Mouse (Mus musculus) gastrocnemius, adult 18-20 months (tissue): ENCODE data around the gene Zfand5. TPM values are rescaled to one million over a fixed set of nuclear protein-coding genes. Genes with fewer than 3 reads are reported as not detected.
A peak's percentile ranks its signal among the peaks of the same experiment; 100 is the strongest.

Experiments used
- DNase-seq: peaks from one replicate; pipeline ENCODE4 v3.0.0; 2021; ENCODE audit warnings: low spot score
- total RNA-seq, 2 experiments: library from RNA; stranded (reverse); gene quantifications; 2 replicates each; pipeline ENCODE4 v1.2.3; 2021

Gene Zfand5
- total RNA-seq, 2 experiments from 2014 or later, result 249 to 268 TPM

DNA sequence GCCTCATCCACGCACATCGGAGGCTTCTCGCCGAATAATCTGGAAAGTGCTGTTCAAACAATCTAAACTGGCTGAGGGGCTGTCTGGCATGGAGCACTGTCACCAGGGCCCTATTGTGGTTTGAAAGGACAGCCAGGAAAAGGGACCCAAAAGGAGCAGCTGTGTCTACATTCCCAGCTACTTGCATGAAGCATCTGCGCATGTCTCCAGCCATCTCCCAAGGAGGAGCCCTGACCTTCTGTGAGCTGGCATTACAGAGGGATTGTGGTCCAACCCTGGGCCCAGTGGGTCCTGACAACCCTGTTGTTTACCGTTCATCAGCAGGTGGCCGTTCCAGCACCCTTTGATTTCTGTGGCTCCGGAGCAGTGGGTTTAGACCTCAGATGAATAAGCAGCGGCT, 56.9 kb downstream of the Zfand5 start:
- DNase-seq, result no peak

DNA sequence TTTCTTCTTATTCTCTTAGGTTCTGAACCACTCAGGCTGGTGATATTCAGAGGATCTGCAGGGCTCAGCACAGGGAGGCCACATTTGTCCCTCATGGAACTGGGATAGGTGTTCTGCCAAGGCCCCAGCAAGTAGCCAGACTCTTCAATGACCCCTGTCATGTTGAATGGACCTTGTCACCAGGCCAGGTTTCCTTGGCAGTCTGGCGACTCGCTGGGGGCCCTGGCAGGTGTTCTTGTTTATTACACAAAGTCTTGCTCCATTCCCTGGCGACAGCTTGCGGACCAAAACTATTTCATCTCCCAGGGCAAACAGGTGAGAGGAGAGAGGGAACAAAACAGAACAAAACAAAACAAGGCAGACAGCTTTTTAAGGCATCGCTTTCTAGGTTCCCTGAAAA, 57.7 kb downstream of the Zfand5 start:
- peak; percentile 95 for DNase-seq

DNA sequence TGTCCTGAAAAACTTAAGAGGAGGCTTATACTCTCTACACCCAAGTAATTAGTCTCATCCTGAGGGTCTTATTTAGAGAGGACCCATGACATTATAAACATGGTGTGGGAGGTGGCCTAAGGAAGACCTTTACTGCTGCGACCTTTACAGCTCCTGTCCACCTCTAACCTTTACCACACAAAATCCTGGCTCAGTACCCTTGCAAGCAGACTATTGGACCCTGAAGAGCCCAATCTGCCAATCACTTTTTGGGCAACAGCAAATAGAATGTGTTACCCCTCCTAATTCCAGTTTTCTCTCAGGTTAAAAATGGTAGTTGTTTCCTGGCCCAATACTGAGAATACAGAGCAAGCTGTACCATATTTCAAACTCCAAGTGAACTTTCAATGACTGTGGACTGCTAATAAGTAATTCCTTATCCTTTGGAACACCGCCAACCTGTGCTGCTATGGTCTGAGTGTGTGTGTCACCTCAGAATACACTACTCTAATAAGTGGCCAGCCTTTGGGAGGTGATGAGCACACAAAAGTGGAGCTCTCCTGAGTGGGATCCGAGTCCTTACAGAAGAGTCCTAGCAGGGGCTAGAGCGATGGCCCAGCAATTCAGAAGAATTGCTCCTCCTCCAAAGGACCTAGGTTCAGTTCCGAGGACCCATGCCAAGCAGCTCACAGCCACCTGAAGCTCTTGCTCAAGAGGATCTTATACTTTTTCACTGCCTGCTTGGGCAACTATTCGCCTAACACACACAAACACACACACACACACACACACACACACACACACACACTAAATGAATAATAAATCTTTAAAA, 58.4 kb downstream of the Zfand5 start:
- peak; percentile 21 for DNase-seq

DNA sequence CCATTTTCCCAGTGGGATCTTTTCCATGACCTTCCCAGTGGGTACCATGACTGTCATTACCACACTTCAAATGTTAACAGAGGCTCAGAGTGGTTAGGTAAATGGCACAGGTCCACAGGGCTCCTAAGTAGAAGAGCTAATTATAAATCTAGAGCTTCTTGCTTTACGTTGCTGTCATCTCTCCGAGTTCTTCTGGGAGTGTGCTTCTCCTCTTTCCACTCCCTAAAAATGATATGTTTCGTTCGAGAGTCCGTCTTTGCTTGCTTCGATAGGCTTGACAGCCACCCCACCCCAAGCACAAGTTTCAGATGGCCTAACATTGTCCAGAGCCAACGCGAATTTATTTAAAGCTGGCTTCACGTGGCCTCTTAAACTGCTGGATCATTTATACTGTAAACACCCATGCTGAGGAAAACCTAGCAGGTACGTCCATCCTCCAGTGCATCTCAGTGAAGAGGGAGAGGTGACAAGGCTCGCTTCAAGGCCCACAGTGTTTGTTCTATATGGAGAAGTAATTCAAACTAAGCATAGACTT, 59.6 kb downstream of the Zfand5 start:
- peak; percentile 77 for DNase-seq

Other genes starting within 250 kb of the Zfand5 start
- 1 to 10 TPM; 6.4 to 7.7 TPM for gene Gda, start 201.2 kb downstream of the Zfand5 start, total RNA-seq